Mouse (Mus musculus) heart, postnatal 25 days (tissue): ENCODE measurements around the gene Cdkal1. TPM values are rescaled to one million over a fixed set of nuclear protein-coding genes. Genes with fewer than 3 reads are reported as not detected.

Experiments
- DNase-seq: peaks from one replicate; pipeline ENCODE4 v3.0.0; 2022; ENCODE audit warnings: low spot score
- intact Hi-C: fragments of 180-260 bp; cut with DNase I; formaldehyde crosslinking; loops from one replicate; pipeline ENCODE4 v1.15.1; 2025
- total RNA-seq, 2 experiments: library from RNA; stranded (reverse); gene quantifications; 2 replicates each; pipeline ENCODE4 v1.2.3; 2021

Cdkal1 gene
- total RNA-seq, 2 experiments from 2014 or later = 33.7 to 34.2 TPM

DNA sequence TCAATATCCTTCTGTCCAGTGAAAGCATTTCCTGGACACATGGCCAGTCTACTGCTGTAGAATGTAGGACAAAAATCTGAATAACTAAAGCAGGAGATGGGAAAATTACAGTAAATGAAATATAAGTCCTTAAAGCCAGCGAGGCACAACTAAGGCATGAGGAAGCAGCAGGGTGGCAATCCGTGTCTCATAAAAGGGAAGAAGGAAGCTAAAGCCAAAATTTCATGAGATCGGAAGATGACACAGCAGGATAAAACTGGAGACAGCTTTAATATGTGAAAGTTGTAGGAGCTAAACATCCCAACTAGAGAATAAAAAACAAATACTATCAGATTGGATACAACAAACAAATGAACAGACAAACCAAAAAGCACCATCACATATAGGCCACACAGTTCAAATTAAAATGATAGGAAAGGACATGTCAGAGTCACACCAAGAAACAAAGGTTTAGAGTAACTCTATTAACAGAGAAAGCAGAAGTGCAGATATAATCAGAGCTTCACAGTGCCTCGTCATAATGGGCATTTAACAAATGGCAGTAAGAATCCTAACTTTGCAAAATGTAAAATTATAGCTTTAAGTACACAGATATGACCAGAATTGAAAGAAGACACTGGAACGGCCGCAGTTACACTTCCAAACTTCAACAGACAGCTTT is 204.8 kb downstream of the Cdkal1 start:
- no peak for DNase-seq
- intact Hi-C loops = no loop called here

GRCm38 (mm10) chr13:29649593-29649992 is 205.9 kb downstream of the Cdkal1 start:
- intact Hi-C loops = no loop called here
- no peak for DNase-seq

GRCm38 (mm10) chr13:29642226-29642625 is 213.2 kb downstream of the Cdkal1 start:
- no peak for DNase-seq
- intact Hi-C loops = no loop called here

- intact Hi-C loops = no loop called here
- no peak for DNase-seq
These were observed 214.3 kb downstream of the Cdkal1 start for GRCm38 (mm10) chr13:29641200-29641599.

DNA sequence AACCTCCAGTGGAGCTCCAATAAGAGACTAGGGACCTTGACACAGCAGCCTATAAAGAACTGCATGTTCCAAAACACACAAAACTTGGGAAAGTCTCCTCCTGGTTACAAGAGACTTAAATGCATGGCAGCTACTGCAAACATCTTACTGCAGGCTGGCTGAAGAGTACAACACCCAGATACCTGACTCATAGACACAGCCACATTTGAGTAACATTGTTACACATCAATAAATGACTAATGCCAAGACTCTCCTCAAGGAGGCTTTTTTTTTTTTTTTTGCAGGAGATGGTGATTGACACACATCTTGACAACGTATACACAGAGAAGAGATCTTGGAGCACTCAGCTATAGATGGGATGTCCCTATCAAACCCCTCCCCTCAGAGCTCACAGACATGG is 215.3 kb downstream of the Cdkal1 start:
- no peak for DNase-seq
- intact Hi-C loops = no loop called here

DNA sequence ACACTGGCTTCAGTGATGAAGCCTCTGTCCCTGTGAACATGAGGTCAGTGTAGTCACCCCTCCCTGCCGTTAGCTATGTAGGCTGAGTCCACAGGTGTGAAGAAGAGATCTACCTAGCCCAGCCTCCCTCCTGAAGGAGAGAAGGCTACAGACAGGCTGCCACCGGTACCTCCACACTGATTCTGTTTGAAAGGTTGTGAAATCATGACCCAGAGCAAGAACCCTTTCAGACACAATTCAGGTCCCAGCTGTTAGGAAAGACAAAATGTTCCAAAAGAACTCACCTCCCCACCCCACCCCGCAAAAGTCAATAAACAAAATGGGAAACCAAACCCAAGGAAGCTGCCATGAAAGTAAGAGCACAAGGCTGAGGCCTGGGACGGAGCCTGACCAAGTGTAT is 217.2 kb downstream of the Cdkal1 start:
- intact Hi-C loops = loop anchor here (10.0 kb wide), 1 partner anchor 196 kb away; no protein-coding TSS in a partner anchor
- DNase-seq = no peak

DNA sequence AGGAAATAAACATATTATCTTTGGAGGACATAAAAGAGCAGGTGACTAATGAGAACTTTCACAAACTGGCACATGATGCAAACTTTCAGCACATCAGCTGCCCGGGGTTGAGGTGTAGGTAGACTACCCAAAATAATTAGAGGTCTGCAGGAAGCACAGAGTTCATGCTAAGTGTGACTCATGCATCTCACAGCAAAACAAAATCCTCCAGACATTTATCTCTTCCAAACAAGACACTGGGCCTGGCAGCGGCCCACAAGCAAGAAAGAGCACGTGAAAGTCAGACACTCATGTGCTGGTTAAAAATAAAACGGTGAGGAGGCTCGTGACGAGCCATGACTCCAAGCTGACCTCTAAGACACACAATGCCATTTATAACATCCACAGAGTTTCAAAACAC is 217.7 kb downstream of the Cdkal1 start:
- peak; percentile 11 for DNase-seq
- intact Hi-C loops = loop anchor here (10.0 kb wide), 1 partner anchor 197 kb away; no protein-coding TSS in a partner anchor

GRCm38 (mm10) chr13:29635581-29635980 is 219.9 kb downstream of the Cdkal1 start:
- intact Hi-C loops = loop anchor here (10.0 kb wide), 1 partner anchor 199 kb away; no protein-coding TSS in a partner anchor
- DNase-seq = no peak

- DNase-seq = peak; percentile 35
- intact Hi-C loops = loop anchor here (10.0 kb wide), 1 partner anchor 203 kb away; no protein-coding TSS in a partner anchor
These were observed 224.1 kb downstream of the Cdkal1 start for GRCm38 (mm10) chr13:29631342-29631741.

DNA sequence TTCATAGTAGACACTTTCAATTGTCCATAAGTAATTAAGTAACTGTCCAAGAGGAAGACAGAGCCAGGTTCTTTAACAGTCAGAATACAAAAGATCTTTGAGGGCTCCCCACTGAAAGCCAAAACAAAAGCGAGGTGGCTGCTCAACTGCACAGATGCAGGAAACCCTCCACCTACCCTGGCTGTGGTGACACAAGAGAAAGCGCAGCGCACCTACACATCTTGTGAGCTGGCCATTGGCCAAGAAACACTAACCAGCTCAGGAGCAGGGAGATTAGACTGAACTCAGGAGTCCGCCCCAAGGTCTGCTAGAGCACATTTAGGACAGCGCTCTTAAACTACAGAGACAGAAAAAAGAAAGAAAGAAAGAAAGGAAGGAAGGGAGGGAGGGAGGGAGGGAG is 226.9 kb downstream of the Cdkal1 start:
- intact Hi-C loops = no loop called here
- peak; percentile 18 for DNase-seq

GRCm38 (mm10) chr13:29627438-29628124 is 227.9 kb downstream of the Cdkal1 start:
- DNase-seq = peak; percentile 23
- intact Hi-C loops = no loop called here

- intact Hi-C loops = no loop called here
- no peak for DNase-seq
These were observed 230.5 kb downstream of the Cdkal1 start for GRCm38 (mm10) chr13:29624929-29625328.

- intact Hi-C loops = no loop called here
These were observed 231.7 kb downstream of the Cdkal1 start for GRCm38 (mm10) chr13:29623636-29624239.

GRCm38 (mm10) chr13:29621881-29622280 is 233.6 kb downstream of the Cdkal1 start:
- no peak for DNase-seq
- intact Hi-C loops = no loop called here

More at GRCm38 (mm10) chr13:29623636-29624239, 231.7 kb downstream of the Cdkal1 start:
- DNase-seq = no peak

GRCm38 (mm10) chr13:29621363-29621762 is 234.1 kb downstream of the Cdkal1 start:
- no peak for DNase-seq
- intact Hi-C loops = no loop called here

DNA sequence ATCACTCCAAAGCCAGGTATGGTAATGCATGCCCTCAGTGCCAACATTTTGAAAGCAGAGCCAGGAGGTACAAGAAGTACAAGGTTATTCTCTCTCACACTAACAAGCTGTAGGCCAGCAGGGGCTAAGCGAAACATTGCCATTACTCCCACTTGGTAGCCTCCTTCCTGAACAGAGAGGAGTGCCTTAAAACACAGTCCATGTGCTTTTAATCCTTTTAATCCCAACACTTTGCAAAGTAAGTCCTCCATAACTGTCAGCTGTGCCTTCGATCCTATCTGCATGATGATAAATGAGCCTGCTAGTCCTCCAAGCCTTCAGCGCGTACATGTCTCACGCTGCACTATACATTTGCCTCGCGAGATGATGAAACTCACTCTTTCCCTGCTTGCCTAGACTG is 234.6 kb downstream of the Cdkal1 start:
- intact Hi-C loops = no loop called here
- DNase-seq = no peak

GRCm38 (mm10) chr13:29616654-29617171 is 238.8 kb downstream of the Cdkal1 start:
- no peak for DNase-seq
- intact Hi-C loops = no loop called here

- intact Hi-C loops = no loop called here
- DNase-seq = no peak
These were observed 239.5 kb downstream of the Cdkal1 start for GRCm38 (mm10) chr13:29615987-29616386.

DNA sequence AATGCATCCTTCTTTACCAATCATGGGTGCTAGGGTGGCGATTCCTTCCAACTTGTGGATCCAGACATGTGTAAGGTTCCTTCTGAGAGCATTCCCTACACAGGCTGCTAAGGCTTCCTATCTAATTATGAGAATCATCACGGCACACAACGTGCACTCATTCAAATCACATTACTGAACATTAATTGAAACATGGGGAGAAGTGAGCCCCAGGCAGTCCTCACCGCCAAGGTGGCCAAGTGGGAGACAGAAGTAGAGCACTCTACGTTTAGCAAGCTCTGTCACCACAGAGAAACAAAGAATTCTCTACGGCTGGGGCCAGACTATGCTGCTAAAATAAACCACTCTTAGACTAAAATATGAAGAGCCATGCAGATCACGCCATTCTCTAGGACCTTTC is 240.4 kb downstream of the Cdkal1 start:
- no peak for DNase-seq
- intact Hi-C loops = no loop called here

DNA sequence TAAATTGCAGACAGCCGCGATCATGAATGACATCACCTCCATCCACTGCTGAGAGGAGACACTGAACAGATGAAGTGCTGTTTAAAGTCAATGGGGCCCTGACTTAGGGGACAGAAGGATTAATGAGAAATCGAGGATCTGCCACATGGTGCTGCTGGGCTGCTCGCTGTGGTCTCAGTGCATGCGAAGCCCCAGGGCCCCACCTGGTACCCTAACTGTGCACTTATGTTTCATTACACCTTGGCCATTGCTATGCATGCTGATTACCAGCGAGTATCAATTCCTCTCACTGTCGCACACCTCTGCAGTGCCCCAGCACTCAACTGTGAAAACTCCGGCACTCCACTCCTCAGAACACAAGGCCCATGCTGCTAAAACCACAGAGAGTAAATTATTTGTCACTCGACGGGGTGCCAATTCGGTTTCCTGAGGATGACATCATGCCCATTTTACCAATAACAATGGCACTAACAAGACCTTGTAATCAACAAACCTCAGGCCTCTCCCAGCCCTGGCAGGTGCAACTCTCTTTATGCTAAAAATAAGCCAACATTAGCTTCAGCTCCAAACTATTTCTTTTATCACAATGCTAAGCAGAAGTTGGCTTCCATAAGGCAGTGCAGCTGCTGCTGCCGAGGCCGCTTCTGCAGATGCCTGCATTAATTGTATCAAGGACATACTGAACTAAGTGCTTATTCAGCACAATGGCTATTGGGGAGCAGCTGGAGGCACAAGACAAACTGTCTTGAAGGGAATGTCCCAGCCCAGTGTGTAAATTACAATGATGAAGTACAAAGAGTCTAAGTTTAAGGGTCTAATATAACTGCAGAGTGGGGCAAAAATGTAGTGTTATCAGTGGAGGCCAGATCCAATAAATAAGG is 245.2 kb downstream of the Cdkal1 start:
- intact Hi-C loops = no loop called here

More for the DNA sequence above, 245.2 kb downstream of the Cdkal1 start:
- no peak for DNase-seq
